Mouse (Mus musculus): ENCODE results near the gene Dbx1.
A peak's percentile ranks its signal among the peaks of the same experiment; 100 is the strongest.

The Dbx1 gene

DNA sequence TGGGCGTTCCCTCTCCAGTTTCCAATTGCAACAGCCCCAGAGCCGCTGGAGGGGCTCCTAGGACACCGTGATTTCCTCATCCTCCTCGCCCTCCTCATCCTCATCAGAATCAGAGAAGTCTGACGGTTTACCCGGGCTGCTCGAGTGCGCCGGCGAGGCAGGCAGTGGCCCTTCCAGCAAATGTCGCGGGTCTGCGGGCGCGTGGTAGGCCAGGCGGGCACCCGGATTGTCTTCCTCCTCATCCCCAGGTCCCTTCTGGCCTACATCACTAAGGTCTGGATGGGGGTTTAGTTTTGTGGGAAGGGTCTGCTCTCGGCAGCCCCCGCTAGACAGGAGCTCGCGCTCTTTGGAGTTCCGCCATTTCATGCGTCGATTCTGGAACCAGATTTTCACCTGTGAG is 4.3 kb downstream of the Dbx1 start:
- no peak for DNase-seq

DNA sequence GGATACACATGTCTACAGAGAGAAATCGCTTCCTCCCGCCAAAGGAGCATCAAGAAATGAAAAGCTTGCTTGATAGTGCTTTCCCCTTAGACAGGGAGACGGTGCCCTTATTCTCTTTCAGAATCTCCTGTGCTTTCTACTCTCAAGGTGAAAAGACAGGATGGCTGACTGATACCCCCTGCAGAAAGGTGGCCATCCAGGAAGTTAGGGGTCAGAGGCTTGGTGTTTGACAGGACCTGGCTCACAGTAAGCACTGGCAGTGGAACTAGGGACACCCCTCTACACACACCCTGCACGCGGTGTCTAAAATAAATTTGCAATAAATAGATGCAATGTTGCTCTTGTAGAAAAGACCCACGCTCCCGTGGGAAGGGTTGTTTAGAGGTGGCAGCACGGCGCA is 4.8 kb downstream of the Dbx1 start:
- no peak for DNase-seq

DNA sequence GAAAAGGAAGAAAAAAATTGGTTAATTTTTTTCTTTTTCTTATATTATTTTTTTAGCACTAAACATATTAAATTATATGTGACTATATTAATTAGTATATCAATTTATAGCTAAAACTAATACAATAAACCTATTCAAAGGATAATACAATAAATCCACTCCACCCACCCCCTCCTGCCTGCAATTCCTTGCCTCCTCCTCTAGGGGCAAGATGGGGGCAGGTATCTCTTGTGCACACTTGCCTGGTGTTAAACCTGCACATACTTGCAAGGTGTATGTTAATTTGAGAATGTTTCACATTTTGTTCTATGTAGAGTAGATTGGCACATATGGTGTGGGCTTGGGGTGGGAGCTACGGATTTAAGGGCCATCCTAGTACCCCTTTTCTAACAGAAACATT is 16.5 kb downstream of the Dbx1 start:
- DNase-seq: no peak

DNA sequence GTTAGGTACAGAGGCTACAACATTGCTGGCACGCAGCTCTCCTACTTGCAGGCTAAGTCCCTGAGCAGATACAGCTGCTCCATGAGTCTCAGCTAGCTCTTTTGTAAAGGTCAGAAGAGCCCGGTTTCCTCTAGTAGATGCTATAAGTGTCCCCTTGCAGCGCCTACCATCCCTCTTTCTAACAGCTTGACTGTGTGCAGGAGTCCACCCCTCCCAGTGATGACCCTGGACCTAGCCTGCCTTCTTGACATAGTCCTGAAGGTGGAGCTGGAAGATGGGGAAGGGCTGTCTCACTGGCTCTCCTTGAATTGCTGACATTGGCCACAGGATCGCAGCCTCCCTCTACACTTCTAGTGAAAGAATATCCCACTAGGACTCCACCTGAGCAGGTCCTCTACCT is 19.6 kb downstream of the Dbx1 start:
- DNase-seq: no peak

DNA sequence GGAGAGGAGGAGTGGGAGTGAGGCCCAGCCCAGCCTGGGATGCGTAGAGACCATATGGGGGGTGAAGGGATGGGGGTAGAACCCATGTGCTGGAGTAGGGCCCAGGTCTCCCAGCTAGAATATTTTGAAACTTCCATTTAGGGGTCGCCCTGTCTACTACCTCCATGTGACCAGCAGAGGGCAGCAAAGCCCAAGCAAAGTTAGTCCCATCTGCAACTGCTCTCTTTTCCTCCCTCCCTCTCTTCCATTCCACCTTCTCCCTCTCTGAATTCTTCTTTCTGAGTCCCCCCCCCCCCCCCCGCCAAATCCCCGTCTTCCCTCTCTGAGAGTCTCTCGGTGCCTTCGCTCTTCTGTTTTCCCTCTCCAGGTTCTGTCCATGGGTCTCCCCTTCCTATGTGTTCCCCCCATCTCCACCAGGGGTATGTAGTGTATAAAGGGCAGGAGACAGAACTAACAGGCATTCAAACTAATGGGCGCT is 20.4 kb downstream of the Dbx1 start:
- DNase-seq: no peak

DNA sequence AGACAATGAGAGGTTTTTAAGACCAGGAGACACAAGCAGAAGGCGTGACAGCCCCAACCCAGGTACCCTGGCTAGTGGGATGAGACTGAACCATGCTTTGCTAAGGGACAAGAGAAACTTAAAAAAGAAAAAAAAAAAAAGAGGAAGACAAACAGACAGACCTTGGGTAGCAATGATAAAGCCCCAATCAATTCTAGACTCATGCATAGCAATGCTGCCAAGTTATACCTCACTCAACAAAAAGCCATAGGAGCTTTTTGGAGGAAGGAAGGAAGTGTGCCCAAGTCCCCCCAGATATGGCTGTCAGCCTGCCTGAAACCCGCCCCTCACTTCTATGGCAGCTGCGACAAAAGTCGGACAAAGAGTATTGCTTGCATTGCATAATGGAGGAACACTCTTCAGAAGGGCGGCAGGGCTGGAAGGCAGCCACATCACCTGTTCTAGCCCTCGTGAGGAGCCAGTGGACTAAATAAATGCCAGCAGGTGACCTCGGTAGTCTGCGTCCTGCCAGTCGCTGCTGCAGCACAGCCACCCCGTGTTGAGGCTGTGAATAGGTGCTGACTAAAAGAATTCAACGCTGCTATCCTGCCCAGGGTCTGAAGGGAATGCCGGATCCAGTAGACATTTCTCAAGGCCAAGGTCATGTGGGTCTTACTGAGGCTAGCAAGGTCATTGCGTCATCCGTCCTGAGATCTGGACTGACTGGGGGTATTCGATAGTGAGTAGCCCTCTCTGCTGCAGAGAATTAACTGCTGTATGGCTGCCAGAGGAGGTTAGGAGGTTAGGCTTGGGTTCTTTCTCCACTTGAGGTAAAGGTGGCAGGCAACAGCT is 31.5 kb downstream of the Dbx1 start:
- no peak for DNase-seq

DNA sequence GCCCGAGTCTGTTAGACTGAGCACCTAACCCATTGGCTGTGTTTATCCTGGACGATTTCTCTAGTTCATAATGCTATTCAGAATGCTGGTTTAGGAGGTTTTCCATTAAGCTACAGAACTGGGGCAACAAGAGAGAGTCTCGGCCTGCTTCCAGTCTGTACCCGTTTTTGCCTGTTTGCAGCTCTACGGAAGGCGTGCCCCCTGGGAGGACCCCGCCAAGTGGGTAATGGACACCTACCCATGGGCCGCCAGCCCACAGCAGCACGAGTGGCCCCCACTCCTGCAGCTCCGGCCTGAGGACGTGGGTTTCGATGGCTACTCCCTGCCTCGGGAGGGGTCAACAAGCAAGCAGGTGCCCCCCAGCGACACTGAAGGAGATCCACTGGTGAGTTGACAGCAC is 32.4 kb downstream of the Dbx1 start:
- no peak for DNase-seq

DNA sequence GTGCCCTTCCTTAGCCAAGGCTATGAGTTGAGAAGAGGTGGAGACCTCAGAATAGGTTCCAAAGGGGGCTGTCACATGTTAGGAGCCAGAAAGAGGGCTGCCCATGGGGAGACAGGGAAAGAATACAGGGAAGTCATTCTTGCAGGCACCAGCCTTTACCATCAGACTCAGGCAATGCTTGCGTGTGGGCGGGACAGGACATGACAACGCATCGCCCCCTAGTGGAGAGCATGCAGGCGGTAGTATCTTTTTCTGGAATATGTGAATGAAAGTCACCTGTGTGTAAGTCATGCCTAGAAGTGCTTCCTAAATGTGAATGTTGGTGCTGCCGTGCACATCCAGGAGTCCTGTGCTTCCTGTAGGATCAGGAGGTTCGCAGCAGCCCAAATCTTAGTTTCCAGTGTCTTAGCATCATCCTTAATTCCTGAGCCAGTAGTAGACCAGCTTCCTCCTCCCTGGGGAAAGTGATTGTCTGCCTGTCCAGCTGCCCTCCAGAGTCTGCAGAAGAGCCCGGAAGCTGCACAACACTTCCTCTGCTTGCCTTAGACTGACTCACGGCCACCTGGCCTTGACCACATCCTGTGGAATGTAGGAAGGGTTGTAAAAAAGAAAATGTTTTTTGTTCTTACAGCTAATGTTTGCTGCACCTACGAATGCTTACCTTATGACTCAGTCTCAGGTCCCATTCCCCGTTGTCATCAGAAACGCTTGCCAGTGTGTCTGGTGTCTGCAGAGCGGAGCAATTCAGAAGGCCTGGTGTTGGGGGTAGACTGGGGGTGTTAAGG is 35.3 kb downstream of the Dbx1 start:
- peak; percentile 51 to 67 for DNase-seq

DNA sequence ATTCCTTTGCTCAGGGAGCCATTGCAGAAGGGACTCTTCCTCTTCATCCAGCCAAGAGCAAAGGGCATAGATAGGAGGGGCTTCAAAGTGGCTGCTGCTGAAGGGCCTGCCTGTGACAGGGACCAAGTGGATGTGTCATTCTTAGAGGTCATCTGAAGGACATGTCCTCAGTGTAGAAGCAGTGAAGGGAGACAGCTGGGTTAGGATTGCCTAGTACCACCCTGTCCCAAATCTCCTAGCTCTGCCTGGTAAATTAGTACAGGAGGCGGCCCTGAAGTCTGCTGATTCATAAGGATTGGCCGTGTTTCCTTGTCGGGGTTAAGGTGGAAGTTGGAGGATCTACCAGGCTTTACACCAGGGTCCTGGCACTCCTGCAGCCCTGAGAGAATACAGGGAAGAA is 36.7 kb downstream of the Dbx1 start:
- no peak for DNase-seq

DNA sequence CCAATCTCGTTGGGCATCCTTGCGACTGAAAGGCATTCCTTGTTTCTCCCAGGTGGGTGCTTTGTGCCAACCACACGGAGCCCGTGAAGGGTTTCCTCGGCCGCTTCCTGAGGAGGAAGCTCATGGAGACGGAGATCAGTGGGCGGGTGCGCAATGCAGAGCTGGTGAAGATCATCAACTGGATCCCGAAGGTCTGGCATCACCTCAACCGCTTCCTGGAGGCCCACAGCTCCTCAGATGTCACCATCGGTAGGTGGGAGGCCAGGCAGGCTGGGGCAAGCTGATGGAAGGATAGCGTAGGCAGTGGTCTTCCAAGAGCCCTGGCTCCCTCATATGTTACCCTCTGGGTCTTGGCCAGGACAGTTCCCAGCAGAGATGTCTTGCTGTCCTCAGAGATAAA is 38.4 kb downstream of the Dbx1 start:
- no peak for DNase-seq

DNA sequence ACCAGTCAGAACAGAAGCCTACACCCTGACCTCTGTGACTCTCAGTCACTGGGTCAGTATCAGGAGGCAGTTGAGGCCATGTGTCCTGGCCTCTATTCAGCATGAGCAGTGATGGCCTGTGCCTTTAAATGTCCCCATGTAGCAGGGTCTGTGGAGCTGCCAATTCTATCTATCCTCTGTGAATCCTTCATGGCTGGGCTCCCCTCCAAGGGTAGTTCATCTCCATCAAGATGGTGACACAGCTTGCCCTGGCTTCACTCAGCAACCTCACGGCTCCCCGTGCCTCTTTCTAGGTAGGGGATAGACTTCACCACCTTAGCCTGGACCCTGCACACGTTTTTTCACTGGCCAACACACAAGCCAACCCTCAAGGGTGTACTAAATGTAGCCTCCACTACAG is 38.9 kb downstream of the Dbx1 start:
- no peak for DNase-seq

DNA sequence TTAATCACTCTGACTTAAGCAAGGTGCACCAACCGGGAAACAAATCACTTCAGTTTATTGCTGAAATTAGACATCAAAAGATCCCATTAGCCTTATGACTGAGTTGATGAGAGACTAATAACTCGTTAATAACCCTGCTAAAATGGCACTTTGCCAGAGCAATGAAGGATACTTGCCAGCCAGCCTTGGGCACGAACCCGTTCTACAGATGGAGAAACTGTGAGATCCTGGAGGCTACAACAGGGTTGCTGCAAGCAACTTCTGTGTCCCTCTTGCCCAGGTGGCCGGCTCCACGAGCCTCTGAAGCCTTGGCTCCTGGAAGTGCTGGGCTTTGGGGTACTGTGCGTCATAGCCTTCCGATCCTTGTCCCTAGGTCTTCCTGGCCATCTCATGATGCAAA is 47.0 kb downstream of the Dbx1 start:
- DNase-seq: no peak

DNA sequence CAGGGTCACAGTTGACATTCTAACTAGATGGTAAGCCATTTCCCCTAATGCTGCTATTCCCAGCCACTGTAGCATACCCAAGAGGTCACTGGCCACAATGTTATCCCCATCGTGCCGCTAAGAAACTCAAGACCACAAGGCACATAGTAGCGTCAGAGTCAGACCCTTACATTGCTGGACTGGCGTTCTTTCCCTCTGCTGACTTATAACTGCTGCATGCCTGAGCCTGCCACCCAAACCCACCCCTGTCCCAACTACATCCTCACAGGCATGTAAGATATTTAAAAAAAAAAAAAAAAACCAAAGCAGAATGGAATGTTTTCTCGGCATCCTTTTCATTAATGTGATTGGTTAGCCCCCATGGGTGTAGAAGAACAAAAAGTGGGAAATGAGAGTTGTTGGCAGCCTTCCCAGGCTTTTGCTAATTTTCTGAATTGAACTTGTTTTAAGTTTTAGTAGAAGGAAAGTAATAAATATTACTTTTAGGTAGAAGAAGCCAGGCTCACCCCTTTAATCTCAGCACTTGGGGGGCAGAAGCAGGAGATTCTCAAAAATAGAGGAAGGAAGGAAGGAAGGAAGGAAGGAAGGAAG is 50.0 kb downstream of the Dbx1 start:
- no peak for DNase-seq

DNA sequence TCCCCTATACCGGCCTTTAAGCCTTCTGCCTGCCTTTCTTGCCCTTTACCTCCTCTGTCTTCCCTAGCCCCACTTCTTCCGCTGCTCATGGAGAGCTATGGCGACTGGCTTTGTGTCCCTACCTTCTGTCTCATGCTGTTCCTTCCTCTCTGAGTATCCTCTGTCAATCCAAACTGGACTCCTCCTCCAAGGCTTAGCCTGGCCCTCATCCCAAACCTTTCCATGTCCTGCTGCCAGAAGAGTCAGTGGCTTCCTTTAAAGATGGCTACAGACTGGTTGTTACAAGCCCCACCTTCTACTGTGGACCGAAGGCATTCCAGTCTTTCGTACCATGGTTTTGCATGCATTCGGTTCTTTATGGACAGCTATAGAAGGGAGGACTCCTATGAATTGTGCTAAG is 53.5 kb downstream of the Dbx1 start:
- no peak for DNase-seq

DNA sequence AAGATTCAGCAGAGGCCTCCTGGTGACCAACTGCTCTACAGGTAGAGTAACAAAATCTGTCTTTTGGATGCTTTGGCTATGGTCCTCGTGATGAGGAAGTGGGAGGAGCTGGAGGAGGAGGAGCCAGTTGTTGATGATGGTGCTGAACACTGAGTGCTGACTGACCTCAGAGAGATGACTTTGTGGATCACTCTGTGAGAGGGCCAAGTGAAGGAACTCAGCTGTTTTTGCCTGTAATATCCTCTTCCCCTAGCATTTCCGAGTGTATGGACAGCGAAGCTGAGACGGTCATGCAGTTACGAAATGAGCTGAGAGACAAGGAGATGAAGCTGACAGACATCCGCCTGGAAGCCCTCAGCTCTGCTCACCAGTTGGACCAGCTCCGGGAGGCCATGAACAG is 54.1 kb downstream of the Dbx1 start:
- DNase-seq: no peak

DNA sequence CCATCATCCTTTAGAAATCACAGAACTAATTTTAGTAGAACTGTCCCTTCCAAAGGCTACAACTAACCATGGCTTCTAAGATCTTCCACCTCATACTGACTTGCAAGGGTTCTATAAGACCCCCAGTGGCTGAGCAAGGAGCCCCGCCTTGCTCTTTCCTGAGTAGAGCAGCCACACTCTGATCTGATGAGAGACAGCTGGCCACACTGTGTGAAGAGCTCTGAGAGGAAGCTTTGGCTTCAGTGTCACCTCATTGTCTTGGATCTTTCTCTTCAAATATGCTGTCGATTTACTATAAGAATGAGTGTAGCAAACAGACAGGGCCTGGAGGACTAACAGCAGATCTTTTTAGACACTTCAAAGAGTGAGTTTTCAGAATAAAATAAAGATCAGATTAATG is 54.7 kb downstream of the Dbx1 start:
- DNase-seq: no peak

All from thymus, adult 18-20 months (tissue).